Comparison of ENCODE assay signal across 25 mouse cellular contexts in the genomic region with DNA sequence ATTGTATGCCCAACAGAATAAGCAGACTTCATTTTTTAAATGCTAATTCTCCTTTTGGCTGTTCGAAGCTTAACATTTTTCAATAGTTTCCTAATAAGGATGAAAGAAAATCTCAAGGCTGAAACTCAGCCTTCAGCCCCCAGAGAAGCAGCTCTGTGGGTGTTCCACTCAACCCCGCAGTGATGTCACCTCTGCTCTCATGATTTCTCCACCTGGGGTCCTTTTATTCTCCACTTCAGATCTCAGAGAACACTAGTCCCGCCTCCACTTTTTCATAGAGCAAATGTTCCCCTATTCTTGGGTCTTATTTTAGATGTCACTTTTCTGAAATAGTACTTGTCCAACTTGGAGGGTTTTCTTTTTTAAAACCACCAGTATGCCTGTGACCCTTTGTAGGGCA.
DNase-seq lines count a peak whose midpoint lies in the region; ATAC-seq lines count a peak whose summit lies in the region.
"Had no signal": no experiment of that assay in that cellular context is flagged by ENCODE, and none has a peak within 500 bp of the region (broad histone marks: within the 10 kb centered on the region; RNA-seq: fewer than 3 reads in every experiment).

No protein-coding gene starts in this region.

- H3K4me2 ChIP-seq in forebrain, embryonic 11.5 days (ENCODE audit: low read depth, low read length, severe bottlenecking) = no peak overlapping the region
- no peak overlapping the region for H3K4me2 ChIP-seq in forebrain, embryonic 12.5 days
- H3K4me2 ChIP-seq: embryonic facial prominence, embryonic 13.5 days; heart, embryonic 11.5 days; hindbrain, embryonic 12.5 days; hindbrain, embryonic 15.5 days; intestine, embryonic 15.5 days had no signal

- H3K27ac ChIP-seq in forebrain, embryonic 11.5 days (ENCODE audit: low read depth, low read length) = no peak overlapping the region
- no peak overlapping the region for H3K27ac ChIP-seq in forebrain, embryonic 12.5 days
- H3K27ac ChIP-seq: embryonic facial prominence, embryonic 10.5 days; embryonic facial prominence, embryonic 13.5 days; gastrocnemius, adult 2 months; hindbrain, embryonic 12.5 days; hindbrain, embryonic 15.5 days; intestine, embryonic 15.5 days had no signal

- peak; percentile 67 for ATAC-seq in forebrain, embryonic 11.5 days (replicated peaks; ENCODE audit: low FRiP score)
- ATAC-seq in forebrain, embryonic 12.5 days (ENCODE audit: low FRiP score) = no peak
- ATAC-seq in frontal cortex, adult (ENCODE audit: low TSS enrichment) = peak; percentile 41
- ATAC-seq: activated CD4-positive, CD25-positive, alpha-beta regulatory T cell, adult 4 months; intestine, embryonic 15.5 days had no signal

- no peaks in the 10 kb centered on the region for H3K9me3 ChIP-seq in forebrain, embryonic 11.5 days (ENCODE audit: control insufficient read depth, low read length)
- H3K9me3 ChIP-seq in forebrain, embryonic 12.5 days = no peaks in the 10 kb centered on the region
- H3K9me3 ChIP-seq: embryonic facial prominence, embryonic 10.5 days; embryonic facial prominence, embryonic 13.5 days; hindbrain, embryonic 12.5 days; hindbrain, embryonic 15.5 days; intestine, embryonic 15.5 days had no signal

- H3K36me3 ChIP-seq in forebrain, embryonic 11.5 days (ENCODE audit: control insufficient read depth, insufficient read depth, low read length) = no peaks in the 10 kb centered on the region
- H3K36me3 ChIP-seq in forebrain, embryonic 12.5 days (replicated peaks) = no peaks in the 10 kb centered on the region
- H3K36me3 ChIP-seq: embryonic facial prominence, embryonic 10.5 days; embryonic facial prominence, embryonic 13.5 days; hindbrain, embryonic 12.5 days; hindbrain, embryonic 15.5 days; intestine, embryonic 15.5 days had no signal

- H3K4me3 ChIP-seq in forebrain, embryonic 11.5 days (ENCODE audit: low read depth, low read length) = no peak overlapping the region
- no peak overlapping the region for H3K4me3 ChIP-seq in forebrain, embryonic 12.5 days (replicated peaks)
- H3K4me3 ChIP-seq: embryonic facial prominence, embryonic 10.5 days; embryonic facial prominence, embryonic 13.5 days; erythroblast, embryonic 14.5 days; gastrocnemius, adult 2 months; hindbrain, embryonic 12.5 days; hindbrain, embryonic 15.5 days; intestine, embryonic 15.5 days had no signal

- no peaks in the 10 kb centered on the region for H3K27me3 ChIP-seq in forebrain, embryonic 11.5 days (ENCODE audit: control insufficient read depth, insufficient read depth, low read length)
- no peaks in the 10 kb centered on the region for H3K27me3 ChIP-seq in forebrain, embryonic 12.5 days
- H3K27me3 ChIP-seq: embryonic facial prominence, embryonic 13.5 days; hindbrain, embryonic 12.5 days; hindbrain, embryonic 15.5 days; intestine, embryonic 15.5 days had no signal

- 67% methylated on average over 3 of the region's 3 CpGs for whole genome bisulfite sequencing in forebrain, embryonic 11.5 days
- 40% methylated on average over 3 of the region's 3 CpGs for WGBS in forebrain, embryonic 12.5 days

- DNase-seq in forebrain, embryonic 11.5 days (ENCODE audit: low spot score) = no peak
- DNase-seq in frontal cortex, postnatal 36 days (ENCODE audit: low spot score in 2 of 2) = no peak
- peak; percentile 45 for DNase-seq in brain, adult 2 months (ENCODE audit: low read depth, low spot score)
- DNase-seq in urinary bladder, adult 18-20 months (ENCODE audit: low spot score in 2 of 2) = no peak
- DNase-seq: adrenal gland, postnatal 10 days; adrenal gland, postnatal 36 days; cerebellum, adult 11-12 months; cerebellum, adult 8-10 months; cerebellum, postnatal 10 days; cerebellum, postnatal 36 days; embryo, embryonic 11 days; gastrocnemius, adult 2 months; gastrocnemius, postnatal 14 days; heart, adult 11 months; kidney, adult 11 months had no signal

- no peaks in the 10 kb centered on the region for H3K4me1 ChIP-seq in forebrain, embryonic 11.5 days (replicated peaks; ENCODE audit: control insufficient read depth, insufficient read depth, low read length)
- H3K4me1 ChIP-seq in forebrain, embryonic 12.5 days = no peaks in the 10 kb centered on the region
- H3K4me1 ChIP-seq: embryonic facial prominence, embryonic 10.5 days; embryonic facial prominence, embryonic 13.5 days; hindbrain, embryonic 12.5 days; hindbrain, embryonic 15.5 days; intestine, embryonic 15.5 days had no signal

- H3K9ac ChIP-seq in forebrain, embryonic 11.5 days (ENCODE audit: low read length) = no peak overlapping the region
- no peak overlapping the region for H3K9ac ChIP-seq in forebrain, embryonic 12.5 days
- H3K9ac ChIP-seq: embryonic facial prominence, embryonic 13.5 days; hindbrain, embryonic 12.5 days; hindbrain, embryonic 15.5 days; intestine, embryonic 15.5 days had no signal
